Mouse (Mus musculus): ENCODE results near the gene Coro2b.
A peak's percentile ranks its signal among the peaks of the same experiment; 100 is the strongest.

Coro2b gene

GRCm38 (mm10) chr9:62400531-62401170 lies 136.2 kb downstream of the Coro2b start:
- no peak for DNase-seq (ENCODE audit: extremely low read depth, low read depth)

- no peak for DNase-seq (ENCODE audit: extremely low read depth, low read depth)
These were observed 142.7 kb downstream of the Coro2b start for GRCm38 (mm10) chr9:62394163-62394562.

- DNase-seq (ENCODE audit: extremely low read depth, low read depth) = no peak
These were observed 143.3 kb downstream of the Coro2b start for GRCm38 (mm10) chr9:62393531-62393930.

- no peak for DNase-seq (ENCODE audit: extremely low read depth, low read depth)
These were observed 147.1 kb downstream of the Coro2b start for GRCm38 (mm10) chr9:62389735-62390134.

- no peak for DNase-seq (ENCODE audit: extremely low read depth, low read depth)
These were observed 150.9 kb downstream of the Coro2b start for GRCm38 (mm10) chr9:62385727-62386518.

GRCm38 (mm10) chr9:62385062-62385461 lies 151.8 kb downstream of the Coro2b start:
- peak; percentile 57 for DNase-seq (ENCODE audit: extremely low read depth, low read depth)

- DNase-seq (ENCODE audit: extremely low read depth, low read depth) = no peak
These were observed 154.2 kb downstream of the Coro2b start for GRCm38 (mm10) chr9:62382519-62383084.

- no peak for DNase-seq (ENCODE audit: extremely low read depth, low read depth)
These were observed 155.4 kb downstream of the Coro2b start for GRCm38 (mm10) chr9:62381402-62381913.

- DNase-seq (ENCODE audit: extremely low read depth, low read depth) = no peak
These were observed 156.5 kb downstream of the Coro2b start for GRCm38 (mm10) chr9:62380351-62380750.

- no peak for DNase-seq (ENCODE audit: extremely low read depth, low read depth)
These were observed 158.9 kb downstream of the Coro2b start for GRCm38 (mm10) chr9:62377897-62378296.

GRCm38 (mm10) chr9:62374276-62374675 lies 162.6 kb downstream of the Coro2b start:
- no peak for DNase-seq (ENCODE audit: extremely low read depth, low read depth)

GRCm38 (mm10) chr9:62373222-62374123 lies 163.4 kb downstream of the Coro2b start:
- no peak for DNase-seq (ENCODE audit: extremely low read depth, low read depth)

GRCm38 (mm10) chr9:62372556-62373221 lies 164.2 kb downstream of the Coro2b start:
- DNase-seq (ENCODE audit: extremely low read depth, low read depth) = no peak

GRCm38 (mm10) chr9:62371745-62372555 lies 164.9 kb downstream of the Coro2b start:
- DNase-seq (ENCODE audit: extremely low read depth, low read depth) = no peak

- no peak for DNase-seq (ENCODE audit: extremely low read depth, low read depth)
These were observed 166.1 kb downstream of the Coro2b start for GRCm38 (mm10) chr9:62370648-62371280.

- DNase-seq (ENCODE audit: extremely low read depth, low read depth) = no peak
These were observed 166.7 kb downstream of the Coro2b start for GRCm38 (mm10) chr9:62370186-62370585.

Data from MEL-GATA-1-ER (cell line).